Mouse (Mus musculus): ENCODE results near the gene Foxl1. TPM values are rescaled to one million over a fixed set of nuclear protein-coding genes. Genes with fewer than 3 reads are reported as not detected.

Gene Foxl1
- polyA plus RNA-seq, 1 experiment from 2014 or later, result not detected

DNA sequence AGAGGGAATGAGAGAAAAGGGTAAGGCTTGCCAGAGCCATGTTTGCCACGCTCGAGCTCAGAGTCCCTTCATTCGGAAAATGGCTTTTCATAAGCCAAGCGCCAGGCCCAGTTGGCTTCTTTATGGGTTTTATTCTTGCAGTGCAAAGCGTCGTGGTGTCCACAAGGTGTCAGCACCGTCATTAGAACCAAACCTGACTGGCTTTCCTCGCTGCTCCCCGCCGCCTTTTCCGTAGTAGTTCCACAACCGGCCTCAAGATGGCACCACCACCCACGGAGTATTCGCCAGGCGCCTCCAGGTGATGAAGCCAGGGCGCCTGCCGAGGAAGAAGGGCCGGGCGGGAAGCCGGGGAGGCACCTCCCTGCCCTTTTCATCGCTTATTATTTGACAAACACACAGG lies 14.5 kb upstream of the Foxl1 start:
- Histone ChIP-seq H3K27ac (ENCODE audit: low read depth, low read length) (no peak overlapping the region), H3K4me2 (ENCODE audit: low read depth, low read length) (no peak overlapping the region), H3K9me3 (ENCODE audit: control insufficient read depth, low read length) (no peaks in the 10 kb centered on the region), H3K36me3 (ENCODE audit: control insufficient read depth, insufficient read depth, low read length) (no peaks in the 10 kb centered on the region), H3K4me1 (ENCODE audit: control insufficient read depth, insufficient read depth, low read length) (peaks cover 4% of the 10 kb centered on the region; the same call in 1 of the 2 replicates), H3K9ac (replicated peaks; ENCODE audit: low read depth, low read length) (no peak overlapping the region), H3K4me3 (ENCODE audit: low read depth, low read length) (no peak overlapping the region), H3K27me3 (ENCODE audit: control insufficient read depth, insufficient read depth, low read length) (peaks cover 44% of the 10 kb centered on the region)
- 1% methylated on average over 21 of the region's 21 CpGs for WGBS
- ATAC-seq (ENCODE audit: low read depth), result peak; percentile 30

DNA sequence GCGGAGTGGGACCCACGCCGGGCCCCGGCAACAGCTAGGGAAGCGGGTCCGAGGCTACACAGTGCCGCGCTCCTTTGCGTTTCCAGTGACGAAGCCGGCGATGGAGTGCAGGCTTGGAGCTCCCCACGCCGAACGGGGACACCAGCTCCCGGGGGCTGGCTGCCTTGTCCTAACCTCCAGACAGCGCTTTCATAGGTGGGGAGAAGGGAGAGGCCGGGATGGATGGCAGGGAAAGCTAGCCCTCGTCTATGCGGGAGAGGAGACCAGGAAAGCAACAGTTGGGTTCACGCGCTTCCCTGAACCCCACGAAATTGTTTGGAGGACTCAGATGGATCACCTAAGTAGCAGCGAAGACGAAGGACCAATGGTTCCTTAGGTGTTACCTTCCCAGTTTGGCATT lies 12.6 kb upstream of the Foxl1 start:
- Histone ChIP-seq H3K4me2 (ENCODE audit: low read depth, low read length) (no peak overlapping the region), H3K4me3 (ENCODE audit: low read depth, low read length) (no peak overlapping the region; the same call in 1 of the 2 replicates), H3K27ac (ENCODE audit: low read depth, low read length) (no peak overlapping the region), H3K9ac (replicated peaks; ENCODE audit: low read depth, low read length) (no peak overlapping the region), H3K4me1 (ENCODE audit: control insufficient read depth, insufficient read depth, low read length) (peaks cover 4% of the 10 kb centered on the region; the same call in 1 of the 2 replicates), H3K36me3 (ENCODE audit: control insufficient read depth, insufficient read depth, low read length) (no peaks in the 10 kb centered on the region), H3K9me3 (ENCODE audit: control insufficient read depth, low read length) (no peaks in the 10 kb centered on the region), H3K27me3 (ENCODE audit: control insufficient read depth, insufficient read depth, low read length) (peaks cover 50% of the 10 kb centered on the region)
- ATAC-seq (ENCODE audit: low read depth), result no peak
- WGBS, result 2% methylated on average over 25 of the region's 25 CpGs

DNA sequence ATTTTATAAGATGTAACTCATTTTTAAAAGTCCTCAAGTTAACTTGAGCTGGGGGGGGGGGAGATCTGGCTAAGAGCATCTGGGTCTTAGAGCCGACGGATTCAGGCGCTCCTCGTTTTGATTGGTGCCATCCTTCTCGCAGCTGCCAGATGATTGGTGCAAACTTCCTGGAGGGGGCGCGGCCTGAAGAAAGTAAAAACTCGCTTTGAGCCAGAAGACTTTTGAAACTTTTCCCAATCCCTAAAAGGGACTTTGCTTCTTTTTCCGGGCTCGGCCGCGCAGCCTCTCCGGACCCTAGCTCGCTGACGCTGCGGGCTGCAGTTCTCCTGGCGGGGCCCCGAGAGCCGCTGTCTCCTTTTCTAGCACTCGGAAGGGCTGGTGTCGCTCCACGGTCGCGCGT lies 11.8 kb upstream of the Foxl1 start, which contains the start of gene Foxc2:
Gene Foxc2, plus strand, starts transcription at position 224 of the 400 bp plus-strand sequence.
- Histone ChIP-seq H3K36me3 (ENCODE audit: control insufficient read depth, insufficient read depth, low read length) (no peaks in the 10 kb centered on the region), H3K9ac (replicated peaks; ENCODE audit: low read depth, low read length) (0 out of 2 replicates have a peak within 1 kb of the TSS, but pooled peaks have one; percentile 28), H3K4me3 (ENCODE audit: low read depth, low read length) (peak within 1 kb of the TSS; percentile 31), H3K27ac (ENCODE audit: low read depth, low read length) (no peak within 1 kb of the TSS), H3K27me3 (ENCODE audit: control insufficient read depth, insufficient read depth, low read length) (peaks cover 56% of the 10 kb centered on the region), H3K9me3 (ENCODE audit: control insufficient read depth, low read length) (no peaks in the 10 kb centered on the region), H3K4me1 (ENCODE audit: control insufficient read depth, insufficient read depth, low read length) (peaks cover 4% of the 10 kb centered on the region; the same call in 1 of the 2 replicates), H3K4me2 (ENCODE audit: low read depth, low read length) (peak within 1 kb of the TSS; percentile 41)
- WGBS, result 0% methylated on average over 25 of the region's 25 CpGs
- ATAC-seq (ENCODE audit: low read depth), result no peak

DNA sequence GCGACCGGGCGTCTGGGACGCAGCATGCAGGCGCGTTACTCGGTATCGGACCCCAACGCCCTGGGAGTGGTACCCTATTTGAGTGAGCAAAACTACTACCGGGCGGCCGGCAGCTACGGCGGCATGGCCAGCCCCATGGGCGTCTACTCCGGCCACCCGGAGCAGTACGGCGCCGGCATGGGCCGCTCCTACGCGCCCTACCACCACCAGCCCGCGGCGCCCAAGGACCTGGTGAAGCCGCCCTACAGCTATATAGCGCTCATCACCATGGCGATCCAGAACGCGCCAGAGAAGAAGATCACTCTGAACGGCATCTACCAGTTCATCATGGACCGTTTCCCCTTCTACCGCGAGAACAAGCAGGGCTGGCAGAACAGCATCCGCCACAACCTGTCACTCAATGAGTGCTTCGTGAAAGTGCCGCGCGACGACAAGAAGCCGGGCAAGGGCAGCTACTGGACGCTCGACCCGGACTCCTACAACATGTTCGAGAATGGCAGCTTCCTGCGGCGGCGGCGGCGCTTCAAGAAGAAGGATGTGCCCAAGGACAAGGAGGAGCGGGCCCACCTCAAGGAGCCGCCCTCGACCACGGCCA lies 11.1 kb upstream of the Foxl1 start:
- Histone ChIP-seq H3K9ac (replicated peaks; ENCODE audit: low read depth, low read length) (no peak overlapping the region), H3K4me1 (ENCODE audit: control insufficient read depth, insufficient read depth, low read length) (peaks cover 4% of the 10 kb centered on the region; the same call in 1 of the 2 replicates), H3K9me3 (ENCODE audit: control insufficient read depth, low read length) (no peaks in the 10 kb centered on the region), H3K27ac (ENCODE audit: low read depth, low read length) (no peak overlapping the region), H3K36me3 (ENCODE audit: control insufficient read depth, insufficient read depth, low read length) (no peaks in the 10 kb centered on the region), H3K4me2 (ENCODE audit: low read depth, low read length) (peak overlapping the region; percentile 41), H3K4me3 (ENCODE audit: low read depth, low read length) (peak overlapping the region; percentile 31), H3K27me3 (ENCODE audit: control insufficient read depth, insufficient read depth, low read length) (peaks cover 57% of the 10 kb centered on the region)
- peak; percentile 53; the same call in 1 of the 2 replicates for ATAC-seq (ENCODE audit: low read depth)
- WGBS, result 1% methylated on average over 49 of the region's 55 CpGs

DNA sequence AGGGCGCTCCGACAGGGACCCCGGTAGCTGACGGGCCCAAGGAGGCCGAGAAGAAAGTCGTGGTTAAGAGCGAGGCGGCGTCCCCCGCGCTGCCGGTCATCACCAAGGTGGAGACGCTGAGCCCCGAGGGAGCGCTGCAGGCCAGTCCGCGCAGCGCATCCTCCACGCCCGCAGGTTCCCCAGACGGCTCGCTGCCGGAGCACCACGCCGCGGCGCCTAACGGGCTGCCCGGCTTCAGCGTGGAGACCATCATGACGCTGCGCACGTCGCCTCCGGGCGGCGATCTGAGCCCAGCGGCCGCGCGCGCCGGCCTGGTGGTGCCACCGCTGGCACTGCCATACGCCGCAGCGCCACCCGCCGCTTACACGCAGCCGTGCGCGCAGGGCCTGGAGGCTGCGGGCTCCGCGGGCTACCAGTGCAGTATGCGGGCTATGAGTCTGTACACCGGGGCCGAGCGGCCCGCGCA lies 10.5 kb upstream of the Foxl1 start:
- Histone ChIP-seq H3K4me3 (ENCODE audit: low read depth, low read length) (peak overlapping the region; percentile 31), H3K4me1 (ENCODE audit: control insufficient read depth, insufficient read depth, low read length) (peaks cover 4% of the 10 kb centered on the region; the same call in 1 of the 2 replicates), H3K9me3 (ENCODE audit: control insufficient read depth, low read length) (no peaks in the 10 kb centered on the region), H3K27me3 (ENCODE audit: control insufficient read depth, insufficient read depth, low read length) (peaks cover 62% of the 10 kb centered on the region), H3K9ac (replicated peaks; ENCODE audit: low read depth, low read length) (no peak overlapping the region; the same call in 1 of the 2 replicates), H3K36me3 (ENCODE audit: control insufficient read depth, insufficient read depth, low read length) (no peaks in the 10 kb centered on the region), H3K27ac (ENCODE audit: low read depth, low read length) (no peak overlapping the region), H3K4me2 (ENCODE audit: low read depth, low read length) (peak overlapping the region; percentile 41; the same call in 1 of the 2 replicates)
- no peak for ATAC-seq (ENCODE audit: low read depth)
- WGBS, result 0% methylated on average over 50 of the region's 62 CpGs

DNA sequence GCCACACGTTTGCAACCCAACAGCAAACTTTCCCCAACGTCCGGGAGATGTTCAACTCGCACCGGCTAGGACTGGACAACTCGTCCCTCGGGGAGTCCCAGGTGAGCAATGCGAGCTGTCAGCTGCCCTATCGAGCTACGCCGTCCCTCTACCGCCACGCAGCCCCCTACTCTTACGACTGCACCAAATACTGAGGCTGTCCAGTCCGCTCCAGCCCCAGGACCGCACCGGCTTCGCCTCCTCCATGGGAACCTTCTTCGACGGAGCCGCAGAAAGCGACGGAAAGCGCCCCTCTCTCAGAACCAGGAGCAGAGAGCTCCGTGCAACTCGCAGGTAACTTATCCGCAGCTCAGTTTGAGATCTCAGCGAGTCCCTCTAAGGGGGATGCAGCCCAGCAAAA lies 9.8 kb upstream of the Foxl1 start:
- under 1% methylated on average over 28 of the region's 28 CpGs for WGBS
- Histone ChIP-seq H3K27ac (ENCODE audit: low read depth, low read length) (no peak overlapping the region), H3K27me3 (ENCODE audit: control insufficient read depth, insufficient read depth, low read length) (peaks cover 66% of the 10 kb centered on the region), H3K9me3 (ENCODE audit: control insufficient read depth, low read length) (no peaks in the 10 kb centered on the region), H3K9ac (replicated peaks; ENCODE audit: low read depth, low read length) (no peak overlapping the region), H3K4me1 (ENCODE audit: control insufficient read depth, insufficient read depth, low read length) (peaks cover 4% of the 10 kb centered on the region; the same call in 1 of the 2 replicates), H3K4me2 (ENCODE audit: low read depth, low read length) (no peak overlapping the region), H3K36me3 (ENCODE audit: control insufficient read depth, insufficient read depth, low read length) (no peaks in the 10 kb centered on the region), H3K4me3 (ENCODE audit: low read depth, low read length) (peak overlapping the region; percentile 31)
- no peak for ATAC-seq (ENCODE audit: low read depth)

DNA sequence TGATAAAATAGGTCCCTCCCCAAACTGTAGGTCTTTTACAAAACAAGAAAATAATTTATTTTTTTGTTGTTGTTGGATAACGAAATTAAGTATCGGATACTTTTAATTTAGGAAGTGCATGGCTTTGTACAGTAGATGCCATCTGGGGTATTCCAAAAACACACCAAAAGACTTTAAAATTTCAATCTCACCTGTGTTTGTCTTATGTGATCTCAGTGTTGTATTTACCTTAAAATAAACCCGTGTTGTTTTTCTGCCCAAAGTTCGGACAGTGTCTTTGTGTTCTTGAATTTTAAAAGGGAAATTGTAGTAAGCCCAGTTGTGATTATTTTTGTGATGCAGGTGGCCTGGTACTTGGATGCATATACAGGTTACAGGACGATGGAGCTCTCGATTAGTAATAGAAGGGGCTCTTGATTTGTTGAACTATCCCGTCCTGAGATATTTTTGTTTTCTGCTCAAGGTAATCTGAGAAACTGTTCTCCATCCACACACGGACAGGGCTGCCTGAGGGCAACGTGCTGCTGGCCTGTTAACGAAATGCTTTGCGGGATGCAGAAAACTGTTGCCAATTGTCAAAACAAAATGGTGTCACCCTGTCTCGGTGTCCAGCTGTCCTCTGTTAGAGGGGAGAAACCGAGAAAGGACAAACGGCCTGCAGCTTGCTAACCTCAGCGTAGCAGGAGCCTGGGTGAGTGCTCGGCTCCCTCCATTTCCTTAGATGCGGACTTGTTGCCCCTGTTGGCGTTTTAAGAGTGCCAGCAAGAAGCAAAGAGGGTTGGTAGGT lies 8.9 kb upstream of the Foxl1 start:
- Histone ChIP-seq H3K27ac (ENCODE audit: low read depth, low read length) (no peak overlapping the region), H3K4me2 (ENCODE audit: low read depth, low read length) (no peak overlapping the region), H3K4me1 (ENCODE audit: control insufficient read depth, insufficient read depth, low read length) (peaks cover 4% of the 10 kb centered on the region; the same call in 1 of the 2 replicates), H3K9me3 (ENCODE audit: control insufficient read depth, low read length) (no peaks in the 10 kb centered on the region), H3K27me3 (ENCODE audit: control insufficient read depth, insufficient read depth, low read length) (peaks cover 70% of the 10 kb centered on the region), H3K9ac (replicated peaks; ENCODE audit: low read depth, low read length) (no peak overlapping the region), H3K36me3 (ENCODE audit: control insufficient read depth, insufficient read depth, low read length) (no peaks in the 10 kb centered on the region), H3K4me3 (ENCODE audit: low read depth, low read length) (peak overlapping the region; percentile 3; the same call in 1 of the 2 replicates)
- 2% methylated on average over 18 of the region's 18 CpGs for WGBS
- ATAC-seq (ENCODE audit: low read depth), result no peak

DNA sequence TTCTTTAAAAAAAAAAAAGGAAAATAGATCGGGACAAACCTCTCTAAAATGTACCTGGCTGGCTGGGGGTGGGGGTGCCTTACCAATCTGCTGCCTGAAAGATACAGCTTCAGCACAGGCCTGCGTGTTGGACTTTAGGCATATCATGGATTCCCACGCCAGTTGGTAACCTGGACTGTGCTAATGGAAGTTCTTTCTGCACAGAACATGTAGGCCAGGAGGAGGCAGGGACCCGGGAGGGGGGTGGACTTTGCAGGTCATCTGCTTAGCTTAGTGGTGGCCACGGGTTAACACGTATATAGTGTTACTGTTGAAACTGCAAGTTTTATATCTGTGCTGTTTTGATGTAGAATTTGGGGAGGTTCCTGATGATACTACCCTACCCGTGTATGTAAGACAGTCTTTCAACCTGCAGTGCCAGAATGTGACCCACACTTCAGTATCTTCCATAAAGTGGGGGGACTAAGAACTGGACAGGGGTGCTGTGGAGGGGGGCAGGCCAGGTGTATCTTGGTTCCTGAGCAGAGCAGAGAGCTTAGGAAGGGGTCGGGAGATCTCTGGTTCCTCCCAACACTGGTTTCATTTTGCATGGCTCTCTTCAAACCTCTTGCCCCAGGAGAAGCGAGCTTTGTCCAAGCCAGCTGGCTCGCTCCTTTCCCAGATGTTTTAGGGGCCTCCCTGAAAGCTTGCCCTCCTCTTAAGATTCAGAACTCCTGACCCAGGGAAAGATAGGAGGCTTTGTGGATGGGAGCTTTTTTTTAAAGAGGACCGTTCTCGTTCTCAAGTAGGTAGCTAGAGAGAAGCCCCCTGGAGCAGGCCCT lies 7.9 kb upstream of the Foxl1 start:
- H3K27me3 ChIP-seq (ENCODE audit: control insufficient read depth, insufficient read depth, low read length), result peaks cover 72% of the 10 kb centered on the region
- no peak overlapping the region for H3K27ac ChIP-seq (ENCODE audit: low read depth, low read length)
- peak overlapping the region; percentile 3; the same call in 1 of the 2 replicates for H3K4me3 ChIP-seq (ENCODE audit: low read depth, low read length)
- no peaks in the 10 kb centered on the region for H3K36me3 ChIP-seq (ENCODE audit: control insufficient read depth, insufficient read depth, low read length)
- no peak for ATAC-seq (ENCODE audit: low read depth)
- WGBS, result 3% methylated on average over 12 of the region's 12 CpGs
- H3K9ac ChIP-seq (replicated peaks; ENCODE audit: low read depth, low read length), result no peak overlapping the region
- no peaks in the 10 kb centered on the region for H3K9me3 ChIP-seq (ENCODE audit: control insufficient read depth, low read length)
- H3K4me1 ChIP-seq (ENCODE audit: control insufficient read depth, insufficient read depth, low read length), result peaks cover 4% of the 10 kb centered on the region; the same call in 1 of the 2 replicates
- no peak overlapping the region for H3K4me2 ChIP-seq (ENCODE audit: low read depth, low read length)

Data from neural tube, embryonic 14.5 days (tissue).